Mouse (Mus musculus) liver, embryonic 11.5 days (tissue): ENCODE measurements around the gene Cluh. TPM values are rescaled to one million over a fixed set of nuclear protein-coding genes. Genes with fewer than 3 reads are reported as not detected.
A peak's percentile ranks its signal among the peaks of the same experiment; 100 is the strongest.

Experiments
- ATAC-seq: fragments of 200-750 bp; cut with Nextera tagmentation; replicated peaks from 2 replicates; pipeline ENCODE4 v1.8.0; 2017; ENCODE audit warnings: moderate number of reproducible peaks, mild to moderate bottlenecking, moderate TSS enrichment, moderate library complexity; ENCODE audit not compliant: low FRiP score
- DNase-seq: peaks from one replicate; pipeline ENCODE4 v3.0.0-alpha.2; 2017; ENCODE audit warnings: low spot score
- H3K27ac ChIP-seq: fragments of 300-500 bp; sonication (generic); 2 replicates; pipeline ENCODE4 v1.5.1; 2014; ENCODE audit warnings: mild to moderate bottlenecking, low read depth, low read length, control low read depth
- H3K27me3 ChIP-seq: fragments of 300-500 bp; sonication (generic); replicated peaks from 2 replicates; pipeline ENCODE4 v1.6.1; 2014; ENCODE audit warnings: low read length, mixed read lengths; ENCODE audit not compliant: control insufficient read depth, insufficient read depth
- H3K36me3 ChIP-seq: fragments of 300-500 bp; sonication (generic); 2 replicates; pipeline ENCODE4 v1.6.1; 2014; ENCODE audit warnings: mild to moderate bottlenecking, low read length, moderate library complexity, mixed read lengths; ENCODE audit not compliant: control insufficient read depth, insufficient read depth
- H3K4me1 ChIP-seq: fragments of 300-500 bp; sonication (generic); replicated peaks from 2 replicates; pipeline ENCODE4 v1.6.1; 2014; ENCODE audit warnings: low read length, mixed read lengths; ENCODE audit not compliant: control insufficient read depth, insufficient read depth
- H3K4me2 ChIP-seq: fragments of 300-500 bp; sonication (generic); 2 replicates; pipeline ENCODE4 v1.6.1; 2014; ENCODE audit warnings: mild to moderate bottlenecking, control low read depth, moderate library complexity
- H3K4me3 ChIP-seq: fragments of 300-500 bp; sonication (generic); 2 replicates; pipeline ENCODE4 v1.5.1; 2014; ENCODE audit warnings: low read depth, low read length, control low read depth
- H3K9ac ChIP-seq: fragments of 300-500 bp; sonication (generic); 2 replicates; pipeline ENCODE4 v1.6.1; 2014; ENCODE audit warnings: low read depth, low read length, control low read depth
- H3K9me3 ChIP-seq: fragments of 300-500 bp; sonication (generic); 2 replicates; pipeline ENCODE4 v1.6.1; 2016; ENCODE audit warnings: low read length, inconsistent platforms, mixed read lengths; ENCODE audit not compliant: control insufficient read depth
- WGBS: fragments of 180-500 bp; shearing (Covaris S2); extraction: QIAGEN DNeasy Blood & Tissue Kit; methylation state at CpG from one replicate; pipeline ENCODE4 v1.1.7; 2014; 5-methylcytosine and 5-hydroxymethylcytosine counted together
- polyA plus RNA-seq: library from polyadenylated mRNA; unstranded; fragments of >200 nt; fragmentation: Nextera tagmentation; extraction: Ambion mirVana; gene quantifications from 2 replicates; pipeline ENCODE4 v1.2.1, GENCODE M21; 2014

The Cluh gene
- polyA plus RNA-seq, 1 experiment from 2014 or later: 60.9 TPM

DNA sequence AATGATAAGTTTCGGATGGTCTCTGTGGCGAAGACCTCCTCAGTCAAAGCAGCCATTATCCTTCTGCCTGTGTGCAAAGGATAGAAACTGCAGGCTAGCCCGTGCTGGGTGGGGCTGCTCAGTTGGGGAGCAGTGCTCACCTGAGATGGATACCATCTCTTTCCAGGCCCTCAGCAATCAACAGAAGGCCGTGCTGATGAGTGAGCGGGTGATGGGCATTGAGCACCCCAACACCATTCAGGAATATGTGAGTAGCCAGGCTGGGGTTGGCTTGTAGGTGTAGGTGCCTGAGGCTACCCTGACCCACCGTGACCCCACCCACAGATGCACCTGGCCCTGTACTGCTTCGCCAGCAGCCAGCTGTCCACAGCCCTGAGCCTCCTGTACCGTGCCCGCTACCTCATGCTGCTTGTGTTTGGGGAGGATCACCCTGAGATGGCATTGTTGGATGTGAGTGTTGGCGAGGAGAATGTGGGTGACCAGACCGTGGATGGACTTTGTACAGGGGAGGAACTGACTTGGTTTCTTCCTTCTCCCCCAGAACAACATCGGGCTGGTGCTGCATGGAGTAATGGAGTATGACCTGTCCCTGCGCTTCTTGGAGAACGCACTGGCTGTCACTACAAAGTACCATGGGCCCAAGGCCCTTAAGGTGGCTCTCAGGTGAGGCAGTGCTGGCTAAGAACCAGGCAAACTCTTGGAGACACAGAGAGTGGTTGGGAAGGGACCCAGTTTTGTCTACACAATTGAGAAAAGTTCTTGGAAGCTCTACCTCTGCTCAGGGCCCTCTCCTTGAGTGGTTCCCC is 17.7 kb downstream of the Cluh start:
- no peak for DNase-seq
- Histone ChIP-seq H3K4me1 (no peaks in the 10 kb centered on the region), H3K36me3 (peaks cover 50% of the 10 kb centered on the region), H3K27me3 (no peaks in the 10 kb centered on the region), H3K4me3 (no peak overlapping the region), H3K4me2 (no peak overlapping the region), H3K9ac (no peak overlapping the region), H3K27ac (no peak overlapping the region), H3K9me3 (no peaks in the 10 kb centered on the region)
- WGBS: 93% methylated on average over 14 of the region's 14 CpGs
- no peak for ATAC-seq

DNA sequence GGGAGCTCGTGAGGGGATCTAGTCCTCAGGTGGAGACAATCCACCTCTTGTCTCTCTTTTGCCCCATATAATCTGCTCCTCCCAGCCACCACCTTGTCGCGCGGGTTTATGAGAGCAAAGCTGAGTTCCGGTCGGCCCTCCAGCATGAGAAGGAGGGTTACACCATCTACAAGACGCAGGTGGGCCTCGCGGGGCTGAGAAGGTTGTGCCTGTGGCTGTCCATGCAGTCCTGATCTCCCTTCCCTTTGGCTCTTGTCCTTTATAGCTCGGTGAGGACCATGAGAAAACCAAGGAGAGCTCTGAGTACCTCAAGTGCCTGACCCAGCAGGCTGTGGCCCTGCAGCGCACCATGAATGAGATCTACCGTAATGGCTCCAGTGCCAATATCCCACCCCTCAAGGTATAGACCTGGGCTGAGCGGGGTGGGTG is 18.3 kb downstream of the Cluh start:
- no peak overlapping the region for H3K4me2 ChIP-seq
- 89% methylated on average over 13 of the region's 13 CpGs for WGBS
- H3K27me3 ChIP-seq: no peaks in the 10 kb centered on the region
- no peak overlapping the region for H3K27ac ChIP-seq
- H3K9me3 ChIP-seq: no peaks in the 10 kb centered on the region
- H3K9ac ChIP-seq: no peak overlapping the region
- ATAC-seq: no peak
- no peak overlapping the region for H3K4me3 ChIP-seq
- H3K36me3 ChIP-seq: peaks cover 44% of the 10 kb centered on the region
- no peak for DNase-seq
- H3K4me1 ChIP-seq: no peaks in the 10 kb centered on the region

DNA sequence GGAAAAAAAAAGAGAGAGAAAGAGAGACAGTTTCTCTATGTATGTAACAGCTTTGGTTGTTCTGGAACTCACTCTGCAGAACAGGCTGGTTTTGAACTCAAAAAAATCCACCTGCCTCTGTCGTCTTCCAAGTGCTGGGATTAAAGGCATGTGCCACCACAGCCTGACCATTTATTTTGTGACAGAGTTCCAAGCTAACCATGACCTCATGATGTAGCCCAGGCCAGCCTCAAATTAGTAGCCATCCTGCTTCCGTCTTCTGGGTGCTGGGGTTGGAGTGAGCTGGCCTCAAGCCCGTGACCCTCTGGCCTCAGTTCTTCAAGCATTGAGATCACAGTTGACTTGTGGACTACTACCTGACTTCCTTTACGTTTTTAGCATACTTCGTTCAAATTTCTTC is 19.2 kb downstream of the Cluh start:
- DNase-seq (no peak), ATAC-seq (no peak)
- no peak overlapping the region for H3K4me3 ChIP-seq
- H3K9ac ChIP-seq: no peak overlapping the region
- H3K4me2 ChIP-seq: no peak overlapping the region
- H3K27ac ChIP-seq: no peak overlapping the region
- H3K27me3 ChIP-seq: no peaks in the 10 kb centered on the region
- no peaks in the 10 kb centered on the region for H3K9me3 ChIP-seq
- peaks cover 41% of the 10 kb centered on the region for H3K36me3 ChIP-seq
- WGBS: 93% methylated on average over 5 of the region's 5 CpGs
- peaks cover 6% of the 10 kb centered on the region; the same call in 1 of the 2 replicates for H3K4me1 ChIP-seq

DNA sequence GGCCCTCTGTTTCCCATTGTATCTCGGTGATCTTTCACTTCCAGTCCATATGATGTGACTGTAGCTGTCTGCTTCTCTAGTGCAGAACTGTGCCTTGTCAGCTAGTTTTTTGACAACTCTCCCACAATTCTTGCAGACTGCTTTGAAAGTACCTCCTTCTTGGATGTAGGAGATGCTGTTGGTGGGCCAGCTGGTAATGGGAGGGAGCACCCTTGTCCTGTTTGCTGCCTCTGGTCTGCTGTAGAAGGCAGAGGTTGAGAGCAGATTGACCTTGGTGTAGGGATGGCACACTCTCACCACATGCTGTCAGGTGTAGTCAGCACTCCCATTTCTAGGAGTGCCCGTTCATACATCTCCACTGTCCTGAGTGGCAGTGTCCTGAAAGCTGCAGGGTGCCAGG is 19.7 kb downstream of the Cluh start:
- Histone ChIP-seq H3K9me3 (no peaks in the 10 kb centered on the region), H3K4me2 (no peak overlapping the region), H3K4me3 (no peak overlapping the region), H3K9ac (no peak overlapping the region), H3K4me1 (peaks cover 6% of the 10 kb centered on the region), H3K27me3 (no peaks in the 10 kb centered on the region), H3K27ac (no peak overlapping the region), H3K36me3 (peaks cover 37% of the 10 kb centered on the region)
- DNase-seq: no peak
- ATAC-seq: no peak
- 80% methylated on average over 2 of the region's 2 CpGs for WGBS

DNA sequence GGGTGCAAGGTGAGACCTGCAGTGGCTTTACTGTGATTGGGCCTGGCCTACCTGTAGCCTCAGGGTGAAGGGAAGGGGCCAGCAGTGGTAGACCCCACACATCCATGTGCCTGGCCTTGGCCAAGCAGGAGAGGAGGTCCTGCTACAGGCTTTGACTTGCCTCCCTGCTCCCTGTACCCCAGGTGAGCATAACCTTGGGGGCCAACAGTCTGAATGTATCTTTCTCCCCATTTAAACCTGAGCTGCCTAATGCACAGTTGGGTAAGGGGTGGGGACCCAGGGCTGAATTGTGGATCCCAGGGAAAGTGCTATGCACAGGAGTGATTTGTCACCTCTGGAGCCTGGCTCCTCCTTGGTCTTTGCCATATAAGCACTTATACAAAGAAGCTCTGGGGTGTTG is 20.9 kb downstream of the Cluh start:
- Histone ChIP-seq H3K4me2 (no peak overlapping the region), H3K4me1 (peaks cover 12% of the 10 kb centered on the region), H3K4me3 (no peak overlapping the region), H3K9me3 (no peaks in the 10 kb centered on the region), H3K36me3 (peaks cover 34% of the 10 kb centered on the region), H3K9ac (no peak overlapping the region), H3K27ac (no peak overlapping the region), H3K27me3 (no peaks in the 10 kb centered on the region)
- DNase-seq: no peak
- ATAC-seq: no peak

DNA sequence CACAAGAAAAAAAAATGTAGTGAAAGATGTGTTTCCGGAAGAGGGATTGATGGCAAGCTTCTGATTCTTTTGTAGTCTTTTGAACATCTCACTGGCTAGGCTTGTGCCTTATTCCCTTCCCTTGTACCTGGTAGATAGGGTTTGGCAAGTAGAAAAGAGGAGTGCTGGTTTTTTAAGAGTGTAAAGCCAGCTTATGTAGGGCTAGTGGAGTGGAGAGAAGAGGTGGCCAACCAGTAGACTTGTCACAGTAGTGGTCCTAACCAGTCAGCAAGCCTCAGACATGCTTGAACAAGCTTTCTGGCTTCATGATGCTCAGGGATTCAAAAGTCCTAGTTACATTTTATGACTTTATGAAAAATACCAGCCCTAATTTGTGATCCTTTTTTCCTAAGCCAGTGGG is 21.7 kb downstream of the Cluh start:
- Histone ChIP-seq H3K27ac (no peak overlapping the region), H3K27me3 (no peaks in the 10 kb centered on the region), H3K36me3 (peaks cover 29% of the 10 kb centered on the region), H3K4me3 (no peak overlapping the region), H3K4me1 (peaks cover 12% of the 10 kb centered on the region), H3K4me2 (no peak overlapping the region), H3K9me3 (no peaks in the 10 kb centered on the region), H3K9ac (no peak overlapping the region)
- DNase-seq: no peak
- no peak for ATAC-seq
- WGBS: 84% methylated on average over 1 of the region's 1 CpGs

DNA sequence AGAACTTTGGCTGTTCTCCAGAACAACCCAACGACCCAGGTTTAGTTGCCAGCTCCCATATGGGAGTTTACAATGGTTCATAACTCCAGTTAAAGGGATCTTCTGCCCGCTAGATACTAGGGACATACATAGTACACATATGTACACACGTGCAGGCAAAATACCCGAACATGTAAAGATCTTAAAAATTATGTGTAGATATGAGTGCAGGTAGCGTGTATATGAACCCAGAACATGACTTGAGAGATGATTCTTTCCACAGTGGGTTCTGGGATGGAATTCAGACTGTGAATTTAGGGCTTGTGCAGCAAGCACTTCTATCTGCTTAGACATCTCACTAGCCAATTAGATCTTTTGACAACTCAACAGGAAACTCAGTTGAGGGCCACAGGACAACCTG is 22.5 kb downstream of the Cluh start:
- Histone ChIP-seq H3K4me3 (no peak overlapping the region), H3K9ac (no peak overlapping the region), H3K36me3 (peaks cover 25% of the 10 kb centered on the region), H3K4me1 (peaks cover 12% of the 10 kb centered on the region), H3K27me3 (no peaks in the 10 kb centered on the region), H3K4me2 (no peak overlapping the region), H3K27ac (no peak overlapping the region), H3K9me3 (no peaks in the 10 kb centered on the region)
- 90% methylated on average over 5 of the region's 5 CpGs for WGBS
- ATAC-seq (no peak), DNase-seq (no peak)

DNA sequence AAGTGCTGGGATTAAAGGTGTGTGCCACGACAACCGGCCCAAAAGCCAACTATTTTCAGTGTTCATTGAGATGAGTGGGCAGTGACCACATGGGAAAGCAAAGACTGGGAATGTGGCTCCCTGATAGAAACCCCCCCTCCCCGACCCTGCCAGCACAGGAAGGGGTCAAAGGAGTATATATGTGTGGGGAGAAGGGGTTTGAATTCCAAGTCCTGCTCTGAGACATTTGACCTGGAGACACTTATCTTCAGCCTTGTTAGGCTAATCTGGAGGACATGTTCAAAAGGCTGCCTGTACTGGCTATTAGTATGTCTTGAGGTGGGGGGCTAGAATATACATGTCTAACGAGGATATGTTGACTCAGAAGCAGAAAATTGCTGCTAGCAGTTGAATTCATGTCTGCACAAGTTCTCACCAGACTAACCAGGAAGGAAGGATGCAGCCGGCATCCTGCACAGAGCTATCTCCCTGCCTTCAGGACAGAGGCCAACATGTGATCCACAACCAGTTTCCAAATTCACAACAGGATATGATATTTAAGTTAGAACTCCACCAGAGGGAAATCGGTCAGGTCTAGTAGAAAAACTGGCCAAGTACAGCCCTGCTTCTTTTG is 23.7 kb downstream of the Cluh start:
- 70% methylated on average over 6 of the region's 6 CpGs for WGBS
- DNase-seq (peak; percentile 35), ATAC-seq (peak; percentile 13; the same call in 1 of the 2 replicates)
- Histone ChIP-seq H3K4me1 (peaks cover 12% of the 10 kb centered on the region), H3K27ac (peak overlapping the region; percentile 51), H3K4me3 (no peak overlapping the region), H3K9me3 (no peaks in the 10 kb centered on the region), H3K9ac (no peak overlapping the region), H3K4me2 (peak overlapping the region; percentile 26; the same call in 1 of the 2 replicates), H3K36me3 (peaks cover 23% of the 10 kb centered on the region), H3K27me3 (no peaks in the 10 kb centered on the region)

DNA sequence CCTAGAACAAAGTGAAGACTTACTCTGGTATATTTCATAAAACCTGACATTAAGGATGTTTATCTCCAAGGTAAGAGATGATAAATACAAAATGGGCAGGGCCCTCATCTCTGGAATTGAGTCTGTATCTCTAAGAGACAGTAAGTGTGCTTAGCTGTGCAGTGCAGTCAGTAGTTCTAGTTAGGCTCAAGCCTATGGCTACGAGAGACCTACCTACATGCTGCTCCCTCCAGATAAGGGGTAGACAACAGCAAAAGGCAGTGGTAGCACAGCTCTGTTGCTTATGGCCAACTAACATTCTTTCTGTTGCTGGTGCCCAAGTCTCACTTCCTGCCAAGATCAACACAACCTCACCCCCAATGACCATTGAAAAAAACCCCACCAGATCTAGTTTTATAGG is 24.3 kb downstream of the Cluh start:
- Histone ChIP-seq H3K9me3 (no peaks in the 10 kb centered on the region), H3K27ac (peak overlapping the region; percentile 51), H3K4me2 (peak overlapping the region; percentile 26; the same call in 1 of the 2 replicates), H3K4me1 (peaks cover 12% of the 10 kb centered on the region), H3K9ac (no peak overlapping the region), H3K4me3 (no peak overlapping the region), H3K27me3 (no peaks in the 10 kb centered on the region), H3K36me3 (peaks cover 28% of the 10 kb centered on the region)
- peak; percentile 99 for ATAC-seq
- peak; percentile 31 for DNase-seq
- WGBS: 34% methylated on average over 1 of the region's 1 CpGs
